Mouse (Mus musculus) liver, embryonic 16.5 days (tissue): ENCODE measurements around the gene Tle2. TPM values are rescaled to one million over a fixed set of nuclear protein-coding genes. Genes with fewer than 3 reads are reported as not detected.
A peak's percentile ranks its signal among the peaks of the same experiment; 100 is the strongest.

Experiments
- ATAC-seq: fragments of 200-750 bp; cut with Nextera tagmentation; 2 replicates; pipeline ENCODE4 v1.8.0; 2017; ENCODE audit warnings: low read depth, mild to moderate bottlenecking, moderate number of reproducible peaks, moderate library complexity
- H3K27ac ChIP-seq: fragments of 300-500 bp; sonication (generic); 2 replicates; pipeline ENCODE4 v1.5.1; 2014; ENCODE audit warnings: mild to moderate bottlenecking, low read length
- H3K27me3 ChIP-seq: fragments of 300-500 bp; sonication (generic); 2 replicates; pipeline ENCODE4 v1.6.1; 2014; ENCODE audit warnings: low read depth, low read length, mixed read lengths; ENCODE audit not compliant: control insufficient read depth, insufficient read depth
- H3K36me3 ChIP-seq: fragments of 300-500 bp; sonication (generic); 2 replicates; pipeline ENCODE4 v1.6.1; 2014; ENCODE audit warnings: mild to moderate bottlenecking; ENCODE audit not compliant: control insufficient read depth, insufficient read depth
- H3K4me1 ChIP-seq: fragments of 300-500 bp; sonication (generic); 2 replicates; pipeline ENCODE4 v1.6.1; 2014; ENCODE audit warnings: low read depth, low read length, mixed read lengths; ENCODE audit not compliant: control insufficient read depth
- H3K4me2 ChIP-seq: fragments of 300-500 bp; sonication (generic); 2 replicates; pipeline ENCODE4 v1.6.1; 2014; ENCODE audit warnings: low read depth, low read length, mixed read lengths
- H3K4me3 ChIP-seq: fragments of 300-500 bp; sonication (generic); 2 replicates; pipeline ENCODE4 v1.5.1; 2014; ENCODE audit warnings: low read depth, mild to moderate bottlenecking, low read length
- H3K9ac ChIP-seq: fragments of 300-500 bp; sonication (generic); 2 replicates; pipeline ENCODE4 v1.6.1; 2014; ENCODE audit warnings: low read depth, low read length
- H3K9me3 ChIP-seq: fragments of 300-500 bp; sonication (generic); replicated peaks from 2 replicates; pipeline ENCODE4 v1.6.1; 2016; ENCODE audit warnings: low read length; ENCODE audit not compliant: control insufficient read depth
- WGBS: fragments of 180-500 bp; shearing (Covaris S2); extraction: QIAGEN DNeasy Blood & Tissue Kit; methylation state at CpG from one replicate; pipeline ENCODE4 v1.1.7; 2014; ENCODE audit not compliant: insufficient replicate concordance; 5-methylcytosine and 5-hydroxymethylcytosine counted together
- polyA plus RNA-seq: library from polyadenylated mRNA; unstranded; fragments of >200 nt; fragmentation: Nextera tagmentation; extraction: Ambion mirVana; gene quantifications from 2 replicates; pipeline ENCODE4 v1.2.1, GENCODE M21; 2015

Gene Tle2
- polyA plus RNA-seq, 1 experiment from 2014 or later: 2.7 TPM

- Histone ChIP-seq H3K27me3 (peaks cover 18% of the 10 kb centered on the region), H3K9ac (peak overlapping the region; percentile 62), H3K9me3 (no peaks in the 10 kb centered on the region), H3K27ac (peak overlapping the region; percentile 40), H3K36me3 (peaks cover 4% of the 10 kb centered on the region), H3K4me1 (peaks cover 55% of the 10 kb centered on the region), H3K4me2 (peak overlapping the region; percentile 94), H3K4me3 (peak overlapping the region; percentile 71)
- WGBS: 14% methylated on average over 9 of the region's 11 CpGs
- no peak for ATAC-seq
Measured at GRCm38 (mm10) chr10:81570238-81570800, 4.0 kb upstream of the Tle2 start.

DNA sequence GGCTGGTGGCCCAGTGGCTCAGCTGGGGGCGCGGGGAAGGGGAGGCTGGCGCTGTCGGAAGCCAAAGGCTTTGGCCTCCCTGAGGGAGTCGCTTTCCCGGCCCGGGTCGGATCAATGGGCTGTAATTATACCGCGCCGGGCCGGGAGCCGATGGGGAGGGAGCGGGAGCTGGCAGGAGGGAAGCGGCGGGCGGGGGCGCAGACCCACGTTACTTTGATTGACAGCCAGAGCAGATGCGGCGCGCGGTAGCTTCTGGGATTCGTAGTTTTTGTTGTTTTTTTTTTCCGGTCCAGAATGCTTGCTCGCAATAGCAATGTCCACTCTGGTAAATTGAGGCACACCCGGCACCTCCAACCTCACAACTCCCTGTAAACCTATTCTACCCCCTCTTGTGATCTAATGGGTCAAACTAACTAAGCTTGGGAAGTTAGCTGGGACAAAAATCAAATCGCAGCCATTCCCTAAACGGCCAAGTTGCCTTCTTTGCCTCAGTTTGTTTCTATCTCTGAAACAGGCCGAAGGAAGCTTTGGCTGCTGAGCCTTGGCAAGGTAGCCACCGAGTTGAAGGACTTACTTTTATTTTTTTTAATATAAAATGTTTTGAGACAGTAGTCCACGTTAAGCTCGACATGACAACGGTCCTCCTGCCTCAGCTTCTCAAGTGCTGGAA is 3.4 kb upstream of the Tle2 start:
- no peaks in the 10 kb centered on the region; the same call in 1 of the 2 replicates for H3K36me3 ChIP-seq
- H3K4me3 ChIP-seq: peak overlapping the region; percentile 71
- no peaks in the 10 kb centered on the region for H3K9me3 ChIP-seq
- H3K9ac ChIP-seq: peak overlapping the region; percentile 62
- H3K4me2 ChIP-seq: peak overlapping the region; percentile 94
- WGBS: under 1% methylated on average over 34 of the region's 34 CpGs
- peaks cover 60% of the 10 kb centered on the region for H3K4me1 ChIP-seq
- peak overlapping the region; percentile 68 for H3K27ac ChIP-seq
- H3K27me3 ChIP-seq: peaks cover 24% of the 10 kb centered on the region
- peak; percentile 53 for ATAC-seq

DNA sequence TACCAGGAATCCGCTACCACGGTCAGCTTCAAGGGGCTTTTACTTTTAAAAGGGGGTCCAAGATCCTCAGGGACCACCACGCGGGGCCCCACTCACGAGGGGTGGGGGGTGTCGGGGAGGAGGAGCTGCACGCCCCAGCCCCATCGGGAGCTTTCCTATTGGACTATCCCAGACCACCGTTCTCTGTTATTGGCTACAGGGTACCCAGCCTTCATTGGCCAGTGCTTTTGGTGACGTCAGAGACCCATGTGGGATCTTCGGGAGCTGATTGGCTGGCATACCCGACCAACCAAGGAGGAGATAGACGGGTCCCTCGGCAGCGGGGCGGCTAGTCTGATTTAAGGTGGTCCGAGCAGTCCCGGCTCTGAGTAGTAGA is 2.9 kb upstream of the Tle2 start:
- WGBS: under 1% methylated on average over 18 of the region's 18 CpGs
- peak; percentile 92 for ATAC-seq
- peak overlapping the region; percentile 94 for H3K4me2 ChIP-seq
- H3K9ac ChIP-seq: peak overlapping the region; percentile 62
- peak overlapping the region; percentile 71 for H3K4me3 ChIP-seq
- no peaks in the 10 kb centered on the region for H3K36me3 ChIP-seq
- H3K27ac ChIP-seq: peak overlapping the region; percentile 68
- H3K9me3 ChIP-seq: no peaks in the 10 kb centered on the region
- peaks cover 60% of the 10 kb centered on the region for H3K4me1 ChIP-seq
- peaks cover 29% of the 10 kb centered on the region for H3K27me3 ChIP-seq

DNA sequence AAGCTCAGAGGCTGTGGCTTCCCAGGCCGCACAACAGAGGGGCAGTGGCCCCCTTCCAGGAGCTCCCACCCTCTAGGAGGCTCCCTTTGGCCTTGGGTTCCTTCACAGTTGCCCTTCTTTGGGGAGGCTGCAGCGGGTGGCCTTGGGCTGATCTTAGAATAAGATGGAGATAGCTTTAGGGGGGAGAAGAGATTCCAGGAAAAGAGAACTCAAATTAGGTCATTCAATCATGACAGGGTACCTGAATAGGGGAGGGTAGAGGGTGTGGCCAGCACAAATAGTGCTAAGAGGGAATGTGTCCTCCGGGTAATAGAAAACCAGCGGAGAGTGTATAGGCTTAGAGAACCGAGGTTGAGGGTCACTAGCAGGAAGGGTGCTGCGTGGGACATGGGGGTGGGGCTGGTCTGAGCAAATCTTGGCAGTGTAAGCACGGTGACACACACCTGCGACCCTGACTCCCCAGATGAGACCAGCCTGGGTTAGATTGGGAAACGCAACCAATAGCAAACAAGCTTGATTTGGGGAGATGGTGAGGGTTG is 2.2 kb upstream of the Tle2 start:
- WGBS: 20% methylated on average over 9 of the region's 9 CpGs
- peak overlapping the region; percentile 94 for H3K4me2 ChIP-seq
- no peaks in the 10 kb centered on the region for H3K9me3 ChIP-seq
- peaks cover 60% of the 10 kb centered on the region for H3K4me1 ChIP-seq
- peak overlapping the region; percentile 23; the same call in 1 of the 2 replicates for H3K9ac ChIP-seq
- no peaks in the 10 kb centered on the region for H3K36me3 ChIP-seq
- no peak overlapping the region for H3K27ac ChIP-seq
- H3K27me3 ChIP-seq: peaks cover 33% of the 10 kb centered on the region
- peak overlapping the region; percentile 71 for H3K4me3 ChIP-seq
- no peak for ATAC-seq

DNA sequence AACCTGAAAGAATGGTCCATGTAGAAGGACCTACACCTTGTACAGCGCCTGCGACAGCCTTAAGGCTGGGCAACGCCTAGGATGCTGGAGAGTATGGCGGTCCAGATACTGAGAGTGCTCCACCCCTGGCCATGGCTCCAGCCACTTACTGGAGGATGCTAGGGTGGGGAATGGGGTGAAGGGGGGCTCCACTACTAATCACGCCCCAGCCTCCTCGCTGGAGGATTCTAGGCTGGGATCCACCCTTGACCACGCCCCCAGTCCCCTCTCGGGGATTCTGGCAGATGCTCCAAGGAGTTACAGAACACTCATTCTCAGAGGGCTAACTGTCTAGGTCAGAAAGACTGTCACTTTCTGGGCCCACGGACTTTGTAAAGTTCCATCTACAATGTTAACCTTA is 1.4 kb upstream of the Tle2 start:
- peak; percentile 47 for ATAC-seq
- Histone ChIP-seq H3K9me3 (no peaks in the 10 kb centered on the region), H3K27me3 (peaks cover 33% of the 10 kb centered on the region), H3K36me3 (no peaks in the 10 kb centered on the region), H3K4me2 (peak overlapping the region; percentile 94), H3K4me1 (peaks cover 60% of the 10 kb centered on the region), H3K27ac (no peak overlapping the region), H3K9ac (no peak overlapping the region), H3K4me3 (0 out of 2 replicates have a peak overlapping the region, but pooled peaks have one; percentile 7)
- WGBS: 25% methylated on average over 9 of the region's 9 CpGs

DNA sequence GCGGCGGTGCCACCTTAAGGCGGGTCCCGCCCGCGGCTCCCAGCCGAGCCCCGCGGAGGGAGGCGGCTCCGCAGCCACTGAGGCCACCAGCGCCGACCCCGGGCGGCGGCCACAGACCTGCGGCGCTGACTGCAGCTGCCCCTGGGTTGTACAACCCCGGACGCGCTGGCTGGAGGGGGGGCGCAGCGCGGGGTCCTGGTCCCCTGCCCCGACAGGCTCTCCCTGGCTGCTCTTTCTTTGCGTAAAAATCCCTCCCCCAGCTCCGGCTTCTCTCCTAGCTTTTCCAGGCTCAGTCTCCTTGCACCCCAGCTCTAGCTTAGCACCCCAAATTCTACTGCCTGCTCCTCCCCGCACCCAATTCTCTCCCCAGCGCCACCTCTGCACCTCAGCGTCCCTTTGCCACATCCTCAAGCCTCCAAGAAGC is 859 bp downstream of the Tle2 start:
- H3K4me2 ChIP-seq: peak overlapping the region; percentile 70
- ATAC-seq: no peak
- H3K36me3 ChIP-seq: no peaks in the 10 kb centered on the region
- peaks cover 35% of the 10 kb centered on the region for H3K27me3 ChIP-seq
- H3K27ac ChIP-seq: no peak overlapping the region
- 0% methylated on average over 28 of the region's 30 CpGs for WGBS
- H3K9me3 ChIP-seq: no peaks in the 10 kb centered on the region
- peak overlapping the region; percentile 48 for H3K9ac ChIP-seq
- H3K4me3 ChIP-seq: peak overlapping the region; percentile 58
- peaks cover 43% of the 10 kb centered on the region for H3K4me1 ChIP-seq

DNA sequence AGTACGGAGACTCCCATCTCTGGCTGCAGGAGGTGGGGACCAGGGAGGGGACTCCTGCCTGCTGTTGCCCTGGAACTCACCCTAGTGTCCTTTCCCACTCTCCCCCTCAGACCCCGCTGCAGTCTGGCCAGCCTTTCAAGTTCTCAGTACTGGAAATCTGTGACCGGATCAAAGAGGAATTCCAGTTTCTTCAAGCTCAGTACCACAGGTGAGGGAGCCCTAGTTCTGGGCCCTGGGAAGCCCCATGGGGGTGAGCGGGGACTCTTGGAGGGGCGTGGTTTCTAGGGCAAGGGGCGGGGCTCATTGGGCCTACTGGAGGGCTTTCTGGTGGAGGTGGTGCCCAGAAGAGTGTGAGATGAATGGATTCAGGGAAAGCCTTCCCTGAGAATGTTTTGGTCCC is 1.3 kb downstream of the Tle2 start:
- H3K4me1 ChIP-seq: peaks cover 38% of the 10 kb centered on the region
- peak overlapping the region; percentile 58 for H3K4me3 ChIP-seq
- ATAC-seq: no peak
- H3K9ac ChIP-seq: no peak overlapping the region; the same call in 1 of the 2 replicates
- no peaks in the 10 kb centered on the region for H3K36me3 ChIP-seq
- 10% methylated on average over 6 of the region's 6 CpGs for WGBS
- peaks cover 38% of the 10 kb centered on the region for H3K27me3 ChIP-seq
- H3K9me3 ChIP-seq: no peaks in the 10 kb centered on the region
- peak overlapping the region; percentile 70 for H3K4me2 ChIP-seq
- no peak overlapping the region for H3K27ac ChIP-seq

GRCm38 (mm10) chr10:81579967-81580366 is 5.6 kb downstream of the Tle2 start:
- 36% methylated on average over 4 of the region's 4 CpGs for WGBS
- H3K27ac ChIP-seq: no peak overlapping the region
- peaks cover 9% of the 10 kb centered on the region for H3K4me1 ChIP-seq
- peaks cover 29% of the 10 kb centered on the region for H3K27me3 ChIP-seq
- no peak overlapping the region for H3K4me3 ChIP-seq
- no peak overlapping the region for H3K4me2 ChIP-seq
- H3K36me3 ChIP-seq: no peaks in the 10 kb centered on the region
- H3K9me3 ChIP-seq: no peaks in the 10 kb centered on the region
- no peak overlapping the region for H3K9ac ChIP-seq
- ATAC-seq: no peak

- H3K4me3 ChIP-seq: no peak overlapping the region
- ATAC-seq: peak; percentile 24
- WGBS: 23% methylated on average over 25 of the region's 25 CpGs
- no peak overlapping the region for H3K4me2 ChIP-seq
- H3K27ac ChIP-seq: no peak overlapping the region
- H3K9ac ChIP-seq: no peak overlapping the region
- no peaks in the 10 kb centered on the region for H3K36me3 ChIP-seq
- H3K9me3 ChIP-seq: no peaks in the 10 kb centered on the region
- H3K4me1 ChIP-seq: peaks cover 3% of the 10 kb centered on the region
- peaks cover 23% of the 10 kb centered on the region for H3K27me3 ChIP-seq
Measured at GRCm38 (mm10) chr10:81580441-81581070, 6.2 kb downstream of the Tle2 start.
